7 mouse cellular contexts compared by ENCODE assay signal in the genomic region with DNA sequence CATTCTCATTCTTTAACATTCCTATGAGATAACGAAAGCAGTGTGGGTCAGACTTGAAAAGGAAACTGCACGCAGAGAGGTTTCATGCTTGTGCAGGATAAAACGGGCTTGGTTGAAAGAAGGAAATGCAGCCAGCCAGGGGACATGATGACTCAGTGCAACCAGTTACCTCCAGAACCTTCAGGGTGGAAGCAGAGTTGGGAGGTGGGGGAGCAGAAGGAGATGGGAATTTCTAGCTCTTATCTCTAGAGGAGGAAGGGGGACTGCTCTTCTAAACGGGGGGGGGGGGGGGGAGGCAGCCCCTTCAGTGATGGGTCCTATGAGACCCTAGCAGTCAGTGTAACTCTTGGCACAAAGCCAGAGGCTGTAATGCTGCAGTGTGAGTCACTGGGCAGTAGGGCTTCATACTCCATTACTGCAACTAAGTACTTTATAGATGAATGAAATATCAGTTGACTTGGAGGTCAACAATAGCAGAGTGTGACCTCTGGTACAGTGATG. TPM values are rescaled to one million over a fixed set of nuclear protein-coding genes. Genes with fewer than 3 reads are reported as not detected.
A peak's percentile ranks its signal among the peaks of the same experiment; 100 is the strongest.
DNase-seq lines count a peak whose midpoint lies in the region; ATAC-seq and TF ChIP-seq lines count a peak whose summit lies in the region.

No protein-coding gene starts in this region.

- no peak for DNase-seq in midbrain, postnatal 0 days (ENCODE audit: low spot score)
- DNase-seq in midbrain, embryonic 11.5 days (ENCODE audit: low spot score, missing footprints): no peak
- peak; percentile 48 for DNase-seq in adrenal gland, postnatal 10 days
- DNase-seq in limb, embryonic 14.5 days (ENCODE audit: low spot score): peak; percentile 51

- peak; percentile 41; the same call in 1 of the 2 replicates for ATAC-seq in midbrain, postnatal 0 days (ENCODE audit: low FRiP score)
- no peak for ATAC-seq in midbrain, embryonic 11.5 days (ENCODE audit: low FRiP score)
- peak; percentile 83 for ATAC-seq in heart, embryonic 15.5 days (replicated peaks; ENCODE audit: insufficient number of reproducible peaks, insufficient read depth, low FRiP score, low read depth)
- ATAC-seq in limb, embryonic 14.5 days (ENCODE audit: low FRiP score, low read depth): 0 out of 2 replicates have a peak, but pooled peaks have one; percentile 30
- peak; percentile 66; the same call in 1 of the 2 replicates for ATAC-seq in neural tube, embryonic 14.5 days (ENCODE audit: low read depth)
- ATAC-seq in cerebellum, adult (ENCODE audit: insufficient number of reproducible peaks, low FRiP score, low TSS enrichment): no peak

- H3K27ac ChIP-seq in midbrain, postnatal 0 days (ENCODE audit: low read depth, low read length): no peak overlapping the region; the same call in 1 of the 2 replicates
- H3K27ac ChIP-seq in midbrain, embryonic 11.5 days (ENCODE audit: low read depth, low read length): no peak overlapping the region
- H3K27ac ChIP-seq in heart, embryonic 15.5 days: peak overlapping the region; percentile 79
- no peak overlapping the region for H3K27ac ChIP-seq in limb, embryonic 14.5 days (replicated peaks; ENCODE audit: low read depth, low read length)
- no peak overlapping the region for H3K27ac ChIP-seq in neural tube, embryonic 14.5 days (ENCODE audit: low read depth, low read length)

- H3K4me2 ChIP-seq in midbrain, postnatal 0 days (ENCODE audit: low read depth, low read length, poor library complexity, severe bottlenecking): no peak overlapping the region
- H3K4me2 ChIP-seq in midbrain, embryonic 11.5 days: no peak overlapping the region
- peak overlapping the region; percentile 55 for H3K4me2 ChIP-seq in heart, embryonic 15.5 days
- no peak overlapping the region for H3K4me2 ChIP-seq in limb, embryonic 14.5 days (replicated peaks; ENCODE audit: low read depth, low read length, severe bottlenecking)
- H3K4me2 ChIP-seq in neural tube, embryonic 14.5 days (ENCODE audit: low read depth, low read length): no peak overlapping the region

- no peak overlapping the region for H3K9ac ChIP-seq in midbrain, postnatal 0 days (replicated peaks; ENCODE audit: low read length, poor library complexity, severe bottlenecking)
- no peak overlapping the region for H3K9ac ChIP-seq in midbrain, embryonic 11.5 days (ENCODE audit: low read length)
- H3K9ac ChIP-seq in heart, embryonic 15.5 days: no peak overlapping the region
- no peak overlapping the region for H3K9ac ChIP-seq in limb, embryonic 14.5 days (ENCODE audit: low read depth, low read length, severe bottlenecking)
- no peak overlapping the region for H3K9ac ChIP-seq in neural tube, embryonic 14.5 days (replicated peaks; ENCODE audit: low read depth, low read length)

- H3K27me3 ChIP-seq in midbrain, postnatal 0 days (ENCODE audit: insufficient read depth, low read length): no peaks in the 10 kb centered on the region
- H3K27me3 ChIP-seq in midbrain, embryonic 11.5 days (ENCODE audit: control insufficient read depth, insufficient read depth, low read length): no peaks in the 10 kb centered on the region
- H3K27me3 ChIP-seq in heart, embryonic 15.5 days: no peaks in the 10 kb centered on the region
- no peaks in the 10 kb centered on the region for H3K27me3 ChIP-seq in limb, embryonic 14.5 days (ENCODE audit: control insufficient read depth, insufficient read depth, low read length)
- H3K27me3 ChIP-seq in neural tube, embryonic 14.5 days (ENCODE audit: control insufficient read depth, insufficient read depth, low read length): no peaks in the 10 kb centered on the region

- WGBS in midbrain, postnatal 0 days: 40% methylated on average over 3 of the region's 4 CpGs
- 70% methylated on average over 3 of the region's 4 CpGs for WGBS in midbrain, embryonic 11.5 days
- WGBS in heart, embryonic 15.5 days: 0% methylated on average over 4 of the region's 4 CpGs
- WGBS in limb, embryonic 14.5 days: 28% methylated on average over 4 of the region's 4 CpGs
- WGBS in neural tube, embryonic 14.5 days: 68% methylated on average over 4 of the region's 4 CpGs

- TF ChIP-seq POLR2A in limb, embryonic 14.5 days (IDR thresholded peaks at IDR 0.05; ENCODE audit: borderline replicate concordance, extremely low read depth, insufficient read depth, insufficient read length): no peak

- no peak for TF ChIP-seq CTCF in midbrain, postnatal 0 days (IDR thresholded peaks at IDR 0.05)

- H3K4me3 ChIP-seq in midbrain, postnatal 0 days (ENCODE audit: low read depth, low read length): no peak overlapping the region
- no peak overlapping the region for H3K4me3 ChIP-seq in midbrain, embryonic 11.5 days (ENCODE audit: low read depth, low read length)
- peak overlapping the region; percentile 9 for H3K4me3 ChIP-seq in heart, embryonic 15.5 days
- no peak overlapping the region for H3K4me3 ChIP-seq in limb, embryonic 14.5 days (replicated peaks; ENCODE audit: low read length)
- H3K4me3 ChIP-seq in neural tube, embryonic 14.5 days (ENCODE audit: low read depth, low read length): no peak overlapping the region

- no peaks in the 10 kb centered on the region for H3K9me3 ChIP-seq in midbrain, postnatal 0 days (ENCODE audit: low read length)
- H3K9me3 ChIP-seq in midbrain, embryonic 11.5 days (ENCODE audit: control insufficient read depth, low read length): no peaks in the 10 kb centered on the region
- H3K9me3 ChIP-seq in heart, embryonic 15.5 days (replicated peaks): no peaks in the 10 kb centered on the region
- no peaks in the 10 kb centered on the region for H3K9me3 ChIP-seq in limb, embryonic 14.5 days (ENCODE audit: control insufficient read depth, low read length)
- no peaks in the 10 kb centered on the region for H3K9me3 ChIP-seq in neural tube, embryonic 14.5 days (ENCODE audit: control insufficient read depth, low read length)

- H3K4me1 ChIP-seq in midbrain, postnatal 0 days (ENCODE audit: insufficient read depth, low read length): no peaks in the 10 kb centered on the region
- no peaks in the 10 kb centered on the region for H3K4me1 ChIP-seq in midbrain, embryonic 11.5 days (ENCODE audit: control insufficient read depth, insufficient read depth, low read length)
- peaks cover 16% of the 10 kb centered on the region for H3K4me1 ChIP-seq in heart, embryonic 15.5 days (replicated peaks)
- H3K4me1 ChIP-seq in limb, embryonic 14.5 days (ENCODE audit: control insufficient read depth, insufficient read depth, low read length): no peaks in the 10 kb centered on the region
- no peaks in the 10 kb centered on the region for H3K4me1 ChIP-seq in neural tube, embryonic 14.5 days (ENCODE audit: control insufficient read depth, insufficient read depth, low read length)

- H3K36me3 ChIP-seq in midbrain, postnatal 0 days (ENCODE audit: insufficient read depth, low read length): no peaks in the 10 kb centered on the region
- no peaks in the 10 kb centered on the region for H3K36me3 ChIP-seq in midbrain, embryonic 11.5 days (ENCODE audit: control insufficient read depth, insufficient read depth, low read length)
- H3K36me3 ChIP-seq in heart, embryonic 15.5 days: no peaks in the 10 kb centered on the region
- no peaks in the 10 kb centered on the region for H3K36me3 ChIP-seq in limb, embryonic 14.5 days (ENCODE audit: control insufficient read depth, insufficient read depth, low read length)
- H3K36me3 ChIP-seq in neural tube, embryonic 14.5 days (ENCODE audit: control insufficient read depth, insufficient read depth, low read length): no peaks in the 10 kb centered on the region

RNA-seq across cellular contexts. Expression of a gene that starts 6.8 kb away (rescaled TPM):
- total RNA-seq in midbrain, postnatal 0 days (2014; rRNA removed): not detected in 2 replicates
- not detected in 2 replicates for polyA plus RNA-seq in midbrain, postnatal 0 days (2015; fragmentation: Nextera tagmentation; extraction: Ambion mirVana)
- polyA plus RNA-seq in midbrain, embryonic 11.5 days (2014; fragmentation: Nextera tagmentation; extraction: Ambion mirVana): not detected in 2 replicates
- not detected for total RNA-seq in adrenal gland, postnatal 10 days (2021)
- not detected in 2 replicates for polyA plus RNA-seq in heart, embryonic 15.5 days (2015; fragmentation: Nextera tagmentation; extraction: Ambion mirVana)
- 0.10 TPM in 1 of 2 replicates, not detected in the other for polyA plus RNA-seq in limb, embryonic 14.5 days (2012; rRNA removed)
- not detected in 2 replicates for polyA plus RNA-seq in limb, embryonic 14.5 days (2014; fragmentation: Nextera tagmentation; extraction: Ambion mirVana)
- polyA plus RNA-seq in neural tube, embryonic 14.5 days (2014; fragmentation: Nextera tagmentation; extraction: Ambion mirVana): not detected in 2 replicates

RNA-seq across cellular contexts. Expression of a gene that starts 42.3 kb away (rescaled TPM):
- total RNA-seq in midbrain, postnatal 0 days (2014; rRNA removed): not detected in 2 replicates
- polyA plus RNA-seq in midbrain, postnatal 0 days (2015; fragmentation: Nextera tagmentation; extraction: Ambion mirVana): not detected in 2 replicates
- not detected in 2 replicates for polyA plus RNA-seq in midbrain, embryonic 11.5 days (2014; fragmentation: Nextera tagmentation; extraction: Ambion mirVana)
- total RNA-seq in adrenal gland, postnatal 10 days (2021): not detected
- polyA plus RNA-seq in heart, embryonic 15.5 days (2015; fragmentation: Nextera tagmentation; extraction: Ambion mirVana): not detected in 2 replicates
- polyA plus RNA-seq in limb, embryonic 14.5 days (2012; rRNA removed): not detected in 2 replicates
- polyA plus RNA-seq in limb, embryonic 14.5 days (2014; fragmentation: Nextera tagmentation; extraction: Ambion mirVana): not detected in 2 replicates
- not detected in 2 replicates for polyA plus RNA-seq in neural tube, embryonic 14.5 days (2014; fragmentation: Nextera tagmentation; extraction: Ambion mirVana)

RNA-seq across cellular contexts. Expression of a gene that starts 55.8 kb away (rescaled TPM):
- total RNA-seq in midbrain, postnatal 0 days (2014; rRNA removed): not detected in 2 replicates
- polyA plus RNA-seq in midbrain, postnatal 0 days (2015; fragmentation: Nextera tagmentation; extraction: Ambion mirVana): not detected in 2 replicates
- polyA plus RNA-seq in midbrain, embryonic 11.5 days (2014; fragmentation: Nextera tagmentation; extraction: Ambion mirVana): not detected in 2 replicates
- not detected for total RNA-seq in adrenal gland, postnatal 10 days (2021)
- polyA plus RNA-seq in heart, embryonic 15.5 days (2015; fragmentation: Nextera tagmentation; extraction: Ambion mirVana): not detected in 2 replicates
- polyA plus RNA-seq in limb, embryonic 14.5 days (2012; rRNA removed): not detected in 2 replicates
- not detected in 2 replicates for polyA plus RNA-seq in limb, embryonic 14.5 days (2014; fragmentation: Nextera tagmentation; extraction: Ambion mirVana)
- not detected in 2 replicates for polyA plus RNA-seq in neural tube, embryonic 14.5 days (2014; fragmentation: Nextera tagmentation; extraction: Ambion mirVana)

Comparison
In these comparisons a context has a peak if more than half of its experiments do, and no peak if none do; other contexts are left out.
1. ATAC-seq: peak in midbrain, postnatal 0 days (single experiment), heart, embryonic 15.5 days (single experiment), limb, embryonic 14.5 days (single experiment) and neural tube, embryonic 14.5 days (single experiment); none in midbrain, embryonic 11.5 days (single experiment) and cerebellum, adult (single experiment).
2. DNase-seq: peak in adrenal gland, postnatal 10 days (single experiment) and limb, embryonic 14.5 days (single experiment); none in midbrain, postnatal 0 days (single experiment) and midbrain, embryonic 11.5 days (single experiment).